Mouse (Mus musculus) embryo, embryonic 10 days (tissue): ENCODE measurements around the gene Pak6.
A peak's percentile ranks its signal among the peaks of the same experiment; 100 is the strongest.

ENCODE experiments used
- DNase-seq: peaks from one replicate; pipeline ENCODE4 v3.0.0-alpha.2; 2015; ENCODE audit warnings: low spot score

Gene Pak6

GRCm38 (mm10) chr2:118697311-118697877, 34.3 kb downstream of the Pak6 start:
- DNase-seq, result no peak

GRCm38 (mm10) chr2:118697955-118698354, 34.9 kb downstream of the Pak6 start:
- DNase-seq, result no peak

GRCm38 (mm10) chr2:118700179-118701062, 37.3 kb downstream of the Pak6 start:
- peak; percentile 92 for DNase-seq

GRCm38 (mm10) chr2:118701161-118701560, 38.1 kb downstream of the Pak6 start:
- DNase-seq, result no peak

GRCm38 (mm10) chr2:118701971-118702882, 39.1 kb downstream of the Pak6 start:
- peak; percentile 23 for DNase-seq

- DNase-seq, result peak; percentile 70
Observed at GRCm38 (mm10) chr2:118702883-118703761, 40.0 kb downstream of the Pak6 start.

- DNase-seq, result no peak
Observed at GRCm38 (mm10) chr2:118703913-118704730, 41.0 kb downstream of the Pak6 start, which contains the start of gene Ankrd63. Gene Ankrd63, minus strand, starts transcription at chr2:118703963.

- no peak for DNase-seq
Observed at GRCm38 (mm10) chr2:118706436-118706835, 43.3 kb downstream of the Pak6 start.

- DNase-seq, result no peak
Observed at GRCm38 (mm10) chr2:118708472-118708871, 45.4 kb downstream of the Pak6 start.

- peak; percentile 38 for DNase-seq
Observed at GRCm38 (mm10) chr2:118709655-118710221, 46.6 kb downstream of the Pak6 start.

- peak; percentile 64 for DNase-seq
Observed at GRCm38 (mm10) chr2:118711038-118711494, 48.0 kb downstream of the Pak6 start.

- no peak for DNase-seq
Observed at GRCm38 (mm10) chr2:118713631-118714030, 50.5 kb downstream of the Pak6 start.

GRCm38 (mm10) chr2:118714230-118714629, 51.1 kb downstream of the Pak6 start:
- peak; percentile 53 for DNase-seq

GRCm38 (mm10) chr2:118716677-118717076, 53.6 kb downstream of the Pak6 start:
- DNase-seq, result no peak

GRCm38 (mm10) chr2:118723693-118724486, 60.8 kb downstream of the Pak6 start:
- DNase-seq, result peak; percentile 3

GRCm38 (mm10) chr2:118725511-118725910, 62.4 kb downstream of the Pak6 start:
- DNase-seq, result no peak

GRCm38 (mm10) chr2:118726873-118727272, 63.8 kb downstream of the Pak6 start:
- DNase-seq, result no peak

GRCm38 (mm10) chr2:118727911-118728310, 64.8 kb downstream of the Pak6 start:
- DNase-seq, result peak; percentile 2

GRCm38 (mm10) chr2:118728337-118728736, 65.2 kb downstream of the Pak6 start, which contains the start of gene Plcb2:
Gene Plcb2, minus strand, starts transcription at chr2:118728438.
- DNase-seq, result peak; percentile 4
